Comparison of ENCODE assay signal across 8 mouse cellular contexts in the genomic region with DNA sequence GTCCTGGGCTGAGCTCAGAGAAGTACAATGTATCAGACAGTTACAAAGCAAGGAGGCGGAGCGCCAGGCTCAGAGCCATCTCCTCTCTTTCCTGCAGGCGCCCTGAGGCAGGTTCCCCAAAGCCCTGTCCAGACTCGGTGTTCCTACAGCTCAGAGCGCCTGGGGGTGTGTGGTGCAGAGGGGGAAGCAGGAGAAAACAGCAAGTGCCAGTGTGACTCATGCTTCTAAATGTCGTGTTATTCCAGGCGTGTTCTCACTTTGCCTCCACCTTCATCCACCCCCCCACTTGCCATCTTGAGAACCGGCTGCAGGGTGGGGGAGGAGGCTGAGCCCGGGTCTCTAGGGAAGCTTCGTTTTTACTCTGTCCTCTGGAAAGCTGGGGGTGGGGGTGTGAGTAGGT.
A peak's percentile ranks its signal among the peaks of the same experiment; 100 is the strongest.
DNase-seq lines count a peak whose midpoint lies in the region; ATAC-seq lines count a peak whose summit lies in the region.

No protein-coding gene starts in this region.

- peak; percentile 16 for DNase-seq in embryo, embryonic 11 days
- DNase-seq in embryo, embryonic 10.5 days (ENCODE audit: low spot score): no peak
- peak; percentile 92 for DNase-seq in right cerebral cortex, adult 18-20 months
- no peak for DNase-seq in right cerebral cortex, postnatal 4 days
- DNase-seq in frontal cortex, postnatal 25 days (ENCODE audit: low spot score in 2 of 2): peak; percentile 49 to 58
- no peak for DNase-seq in gastrocnemius, postnatal 36 days
- DNase-seq in kidney, postnatal 36 days: no peak

- no peaks in the 10 kb centered on the region for H3K9me3 ChIP-seq in limb, embryonic 15.5 days

- H3K4me2 ChIP-seq in limb, embryonic 15.5 days: 0 out of 2 replicates have a peak overlapping the region, but pooled peaks have one; percentile 0

- no peak overlapping the region for H3K9ac ChIP-seq in limb, embryonic 15.5 days

- ATAC-seq in limb, embryonic 15.5 days (ENCODE audit: insufficient number of reproducible peaks, low FRiP score, low TSS enrichment, low read depth): no peak

- no peak overlapping the region for H3K4me3 ChIP-seq in limb, embryonic 15.5 days

- no peak overlapping the region for H3K27ac ChIP-seq in limb, embryonic 15.5 days

- H3K36me3 ChIP-seq in limb, embryonic 15.5 days: no peaks in the 10 kb centered on the region

- 24% methylated on average over 10 of the region's 10 CpGs for whole genome bisulfite sequencing in limb, embryonic 15.5 days

- intact Hi-C loops in gastrocnemius, postnatal 36 days (cut with DNase I): no loop called here

- peaks cover 18% of the 10 kb centered on the region for H3K4me1 ChIP-seq in limb, embryonic 15.5 days

- 0 out of 2 replicates have a peak, but pooled peaks cover 5% of the 10 kb centered on the region for H3K27me3 ChIP-seq in limb, embryonic 15.5 days

Comparison
In these comparisons a context has a peak if more than half of its experiments do, and no peak if none do; other contexts are left out.
1. DNase-seq: peak in embryo, embryonic 11 days (single experiment), right cerebral cortex, adult 18-20 months (single experiment) and frontal cortex, postnatal 25 days (2 of 2); none in embryo, embryonic 10.5 days (single experiment), right cerebral cortex, postnatal 4 days (single experiment), gastrocnemius, postnatal 36 days (0 of 2) and kidney, postnatal 36 days (0 of 2).